In the genomic region with DNA sequence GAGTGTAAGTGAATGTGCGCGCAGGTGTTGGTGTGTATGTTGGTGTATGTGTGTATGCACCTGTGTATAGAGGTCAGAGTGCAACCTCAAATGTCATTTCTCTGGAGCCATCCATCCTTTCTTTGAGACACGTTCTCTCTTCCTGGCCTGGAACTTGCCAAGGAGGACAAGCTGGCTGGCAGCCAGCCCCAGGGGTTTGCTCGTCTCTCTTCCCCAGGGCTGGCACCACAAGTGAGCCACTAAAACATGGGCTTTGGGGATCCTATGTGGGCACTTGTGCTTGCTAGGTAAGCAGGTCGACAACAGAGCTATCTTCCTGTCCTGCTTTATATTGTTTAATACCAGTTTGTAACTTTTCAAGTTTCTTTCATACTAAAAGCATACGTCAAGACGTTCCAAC, we compare ENCODE assay signal across 23 mouse cellular contexts.
DNase-seq lines count a peak whose midpoint lies in the region; ATAC-seq and TF ChIP-seq lines count a peak whose summit lies in the region.
"Had no signal": no experiment of that assay in that cellular context is flagged by ENCODE, and none has a peak within 500 bp of the region (broad histone marks: within the 10 kb centered on the region; RNA-seq: fewer than 3 reads in every experiment).

No protein-coding gene starts in this region.

- no peaks in the 10 kb centered on the region for H3K4me1 ChIP-seq in midbrain, embryonic 11.5 days (ENCODE audit: control insufficient read depth, insufficient read depth, low read length)
- H3K4me1 ChIP-seq in midbrain, postnatal 0 days (ENCODE audit: insufficient read depth, low read length) = no peaks in the 10 kb centered on the region
- H3K4me1 ChIP-seq in stomach, embryonic 16.5 days (ENCODE audit: control insufficient read depth, insufficient read depth, low read length) = peaks cover 7% of the 10 kb centered on the region; the same call in 1 of the 2 replicates
- no peaks in the 10 kb centered on the region for H3K4me1 ChIP-seq in stomach, postnatal 0 days (replicated peaks; ENCODE audit: control insufficient read depth, insufficient read depth)
- H3K4me1 ChIP-seq: embryonic facial prominence, embryonic 10.5 days; embryonic facial prominence, embryonic 12.5 days; forebrain, embryonic 13.5 days; forebrain, embryonic 15.5 days had no signal

- H3K4me2 ChIP-seq in midbrain, embryonic 11.5 days = no peak overlapping the region
- H3K4me2 ChIP-seq in midbrain, postnatal 0 days (ENCODE audit: low read depth, low read length, poor library complexity, severe bottlenecking) = no peak overlapping the region
- H3K4me2 ChIP-seq in stomach, embryonic 16.5 days (ENCODE audit: low read depth, low read length) = no peak overlapping the region
- no peak overlapping the region for H3K4me2 ChIP-seq in stomach, postnatal 0 days (replicated peaks; ENCODE audit: low read depth)
- H3K4me2 ChIP-seq: embryonic facial prominence, embryonic 12.5 days; forebrain, embryonic 13.5 days; forebrain, embryonic 15.5 days had no signal

- ATAC-seq in midbrain, embryonic 11.5 days (ENCODE audit: low FRiP score) = no peak
- ATAC-seq in midbrain, postnatal 0 days (ENCODE audit: low FRiP score) = no peak
- no peak for ATAC-seq in stomach, embryonic 16.5 days (ENCODE audit: insufficient read depth, low FRiP score)
- no peak for ATAC-seq in stomach, postnatal 0 days (ENCODE audit: low FRiP score, low TSS enrichment)
- ATAC-seq: activated CD4-positive, CD25-positive, alpha-beta regulatory T cell, adult 4 months; CD4-positive, CD25-positive, alpha-beta regulatory T cell, adult 4 months; forebrain, embryonic 13.5 days; forebrain, embryonic 15.5 days; forebrain, postnatal 0 days; Patski had no signal

- no peak for TF ChIP-seq CTCF in midbrain, postnatal 0 days (IDR thresholded peaks at IDR 0.05)
- TF ChIP-seq CTCF in stomach, postnatal 0 days (IDR thresholded peaks at IDR 0.05; ENCODE audit: low read depth) = no peak

- TF ChIP-seq EP300 in stomach, postnatal 0 days (optimal IDR thresholded peaks at IDR 0.05) = no peak

- no peak overlapping the region for H3K9ac ChIP-seq in midbrain, embryonic 11.5 days (ENCODE audit: low read length)
- H3K9ac ChIP-seq in midbrain, postnatal 0 days (replicated peaks; ENCODE audit: low read length, poor library complexity, severe bottlenecking) = no peak overlapping the region
- no peak overlapping the region for H3K9ac ChIP-seq in stomach, embryonic 16.5 days (ENCODE audit: low read length)
- H3K9ac ChIP-seq in stomach, postnatal 0 days (ENCODE audit: low read length) = no peak overlapping the region
- H3K9ac ChIP-seq: embryonic facial prominence, embryonic 12.5 days; forebrain, embryonic 13.5 days; forebrain, embryonic 15.5 days; forebrain, postnatal 0 days had no signal

- H3K9me3 ChIP-seq in midbrain, embryonic 11.5 days (ENCODE audit: control insufficient read depth, low read length) = no peaks in the 10 kb centered on the region
- H3K9me3 ChIP-seq in midbrain, postnatal 0 days (ENCODE audit: low read length) = no peaks in the 10 kb centered on the region
- H3K9me3 ChIP-seq in stomach, embryonic 16.5 days (replicated peaks; ENCODE audit: control insufficient read depth, low read length) = no peaks in the 10 kb centered on the region
- no peaks in the 10 kb centered on the region for H3K9me3 ChIP-seq in stomach, postnatal 0 days (ENCODE audit: control insufficient read depth, low read length)
- H3K9me3 ChIP-seq: embryonic facial prominence, embryonic 10.5 days; embryonic facial prominence, embryonic 12.5 days; forebrain, embryonic 13.5 days; forebrain, embryonic 15.5 days had no signal

- no peaks in the 10 kb centered on the region for H3K36me3 ChIP-seq in midbrain, embryonic 11.5 days (ENCODE audit: control insufficient read depth, insufficient read depth, low read length)
- H3K36me3 ChIP-seq in midbrain, postnatal 0 days (ENCODE audit: insufficient read depth, low read length) = no peaks in the 10 kb centered on the region
- no peaks in the 10 kb centered on the region for H3K36me3 ChIP-seq in stomach, embryonic 16.5 days (ENCODE audit: control insufficient read depth, insufficient read depth, low read length)
- no peaks in the 10 kb centered on the region for H3K36me3 ChIP-seq in stomach, postnatal 0 days (ENCODE audit: control insufficient read depth, insufficient read depth, low read length)
- H3K36me3 ChIP-seq: embryonic facial prominence, embryonic 10.5 days; embryonic facial prominence, embryonic 12.5 days; forebrain, embryonic 15.5 days; G1E had no signal

- H3K4me3 ChIP-seq in midbrain, embryonic 11.5 days (ENCODE audit: low read depth, low read length) = no peak overlapping the region
- H3K4me3 ChIP-seq in midbrain, postnatal 0 days (ENCODE audit: low read depth, low read length) = no peak overlapping the region
- no peak overlapping the region for H3K4me3 ChIP-seq in stomach, embryonic 16.5 days (replicated peaks; ENCODE audit: low read length)
- no peak overlapping the region for H3K4me3 ChIP-seq in stomach, postnatal 0 days (ENCODE audit: low read depth, low read length)
- H3K4me3 ChIP-seq: embryonic facial prominence, embryonic 10.5 days; embryonic facial prominence, embryonic 12.5 days; forebrain, embryonic 13.5 days; forebrain, embryonic 15.5 days had no signal

- no peaks in the 10 kb centered on the region for H3K27me3 ChIP-seq in midbrain, embryonic 11.5 days (ENCODE audit: control insufficient read depth, insufficient read depth, low read length)
- no peaks in the 10 kb centered on the region for H3K27me3 ChIP-seq in midbrain, postnatal 0 days (ENCODE audit: insufficient read depth, low read length)
- no peaks in the 10 kb centered on the region for H3K27me3 ChIP-seq in stomach, embryonic 16.5 days (ENCODE audit: control insufficient read depth, insufficient read depth, low read length)
- H3K27me3 ChIP-seq in stomach, postnatal 0 days (ENCODE audit: control insufficient read depth, insufficient read depth, low read length) = no peaks in the 10 kb centered on the region
- H3K27me3 ChIP-seq: CH12.LX; embryonic facial prominence, embryonic 12.5 days; forebrain, embryonic 13.5 days; forebrain, embryonic 15.5 days; Patski had no signal

- WGBS in midbrain, embryonic 11.5 days = 84% methylated on average over 7 of the region's 7 CpGs
- WGBS in midbrain, postnatal 0 days = 79% methylated on average over 7 of the region's 7 CpGs
- WGBS in stomach, embryonic 16.5 days = 65% methylated on average over 7 of the region's 7 CpGs
- WGBS in stomach, postnatal 0 days = 57% methylated on average over 7 of the region's 7 CpGs

- no peak overlapping the region for H3K27ac ChIP-seq in midbrain, embryonic 11.5 days (ENCODE audit: low read depth, low read length)
- H3K27ac ChIP-seq in midbrain, postnatal 0 days (ENCODE audit: low read depth, low read length) = no peak overlapping the region
- 0 out of 2 replicates have a peak overlapping the region, but pooled peaks have one; percentile 52 for H3K27ac ChIP-seq in stomach, embryonic 16.5 days (ENCODE audit: low read length)
- H3K27ac ChIP-seq in stomach, postnatal 0 days (replicated peaks) = no peak overlapping the region
- H3K27ac ChIP-seq: embryonic facial prominence, embryonic 10.5 days; embryonic facial prominence, embryonic 12.5 days; forebrain, embryonic 13.5 days; forebrain, embryonic 15.5 days had no signal

- peak; percentile 51 for DNase-seq in heart, adult 11 months
- no peak for DNase-seq in heart, postnatal 4 days
- peak; percentile 54 for DNase-seq in midbrain, embryonic 11.5 days (ENCODE audit: low spot score, missing footprints)
- DNase-seq in midbrain, postnatal 0 days (ENCODE audit: low spot score) = no peak
- DNase-seq in stomach, postnatal 0 days (ENCODE audit: low spot score) = no peak
- no peak for DNase-seq in layer of hippocampus, adult 9-11 months
- DNase-seq: adrenal gland, adult 8-10 months; adrenal gland, postnatal 14 days; adrenal gland, postnatal 36 days; cerebellum, adult 11-12 months; cerebellum, adult 2 months; cerebellum, adult 9-10 months had no signal

Comparison
In these comparisons a context has a peak if more than half of its experiments do, and no peak if none do; other contexts are left out.
1. DNase-seq: peak in heart, adult 11 months (single experiment) and midbrain, embryonic 11.5 days (single experiment); none in heart, postnatal 4 days (single experiment), midbrain, postnatal 0 days (single experiment), stomach, postnatal 0 days (single experiment) and layer of hippocampus, adult 9-11 months (single experiment).